Mouse (Mus musculus): ENCODE measurements around the gene Rhpn2.
A peak's percentile ranks its signal among the peaks of the same experiment; 100 is the strongest.

Gene Rhpn2

GRCm38 (mm10) chr7:35333692-35334526, at the start of gene Rhpn2:
TSS of gene Rhpn2 (plus strand) at chr7:35334170.
- H3K27me3 ChIP-seq (ENCODE audit: insufficient read depth, low read length), result peaks cover 49% of the 10 kb centered on the region
- peak within 1 kb of the TSS; percentile 89 for H3K4me3 ChIP-seq (replicated peaks; ENCODE audit: low read length)
- TF ChIP-seq CTCF (conservative IDR thresholded peaks at IDR 0.05; ENCODE audit: low read length), result no peak
- TF ChIP-seq NANOG (IDR thresholded peaks at IDR 0.05; ENCODE audit: borderline replicate concordance, low read length), result peak; percentile 57; the same call in 1 of the 2 replicates
- peaks cover 55% of the 10 kb centered on the region for H3K4me1 ChIP-seq (replicated peaks; ENCODE audit: low read depth, low read length)
- H3K9me3 ChIP-seq (ENCODE audit: low read length), result no peaks in the 10 kb centered on the region
- no peaks in the 10 kb centered on the region for H3K36me3 ChIP-seq (ENCODE audit: insufficient read depth, low read length)

DNA sequence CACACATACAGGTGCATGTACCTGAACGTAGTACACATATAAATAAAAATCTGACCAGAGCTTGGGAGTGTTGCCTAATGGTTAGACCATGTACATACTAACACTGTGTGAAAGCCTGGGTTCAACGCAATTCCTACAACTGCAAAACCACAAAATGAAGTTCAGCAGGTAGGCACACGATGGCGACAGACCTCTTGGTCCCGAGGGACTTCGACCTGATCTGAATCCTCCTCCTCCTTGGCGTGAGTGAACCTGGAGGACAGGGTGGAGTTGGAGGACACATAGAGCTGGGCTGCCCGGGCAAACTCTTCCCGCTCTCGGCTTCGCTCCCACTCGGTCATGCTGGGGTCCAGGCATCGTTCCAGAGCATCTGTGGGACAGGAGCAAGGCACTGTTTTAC, 40.5 kb upstream of the Rhpn2 start:
- Histone ChIP-seq H3K36me3 (ENCODE audit: insufficient read depth, low read length) (peaks cover 84% of the 10 kb centered on the region), H3K27me3 (ENCODE audit: insufficient read depth, low read length) (no peaks in the 10 kb centered on the region), H3K4me1 (replicated peaks; ENCODE audit: low read depth, low read length) (peaks cover 3% of the 10 kb centered on the region; the same call in 1 of the 2 replicates), H3K9me3 (ENCODE audit: low read length) (no peaks in the 10 kb centered on the region), H3K4me3 (replicated peaks; ENCODE audit: low read length) (no peak overlapping the region)
- no peak for TF ChIP-seq POU5F1 (IDR thresholded peaks at IDR 0.05; ENCODE audit: borderline replicate concordance, low read length)
- no peak for TF ChIP-seq NANOG (IDR thresholded peaks at IDR 0.05; ENCODE audit: borderline replicate concordance, low read length)
- TF ChIP-seq CTCF (conservative IDR thresholded peaks at IDR 0.05; ENCODE audit: low read length), result no peak; the same call in 1 of the 2 replicates

- peaks cover 78% of the 10 kb centered on the region for H3K36me3 ChIP-seq (ENCODE audit: insufficient read depth, low read length)
- H3K4me1 ChIP-seq (replicated peaks; ENCODE audit: low read depth, low read length), result peaks cover 9% of the 10 kb centered on the region; the same call in 1 of the 2 replicates
- no peak overlapping the region for H3K4me3 ChIP-seq (replicated peaks; ENCODE audit: low read length)
- TF ChIP-seq POU5F1 (IDR thresholded peaks at IDR 0.05; ENCODE audit: borderline replicate concordance, low read length), result no peak
- TF ChIP-seq CTCF (conservative IDR thresholded peaks at IDR 0.05; ENCODE audit: low read length), result no peak
- no peak for TF ChIP-seq NANOG (IDR thresholded peaks at IDR 0.05; ENCODE audit: borderline replicate concordance, low read length)
- H3K27me3 ChIP-seq (ENCODE audit: insufficient read depth, low read length), result no peaks in the 10 kb centered on the region
- H3K9me3 ChIP-seq (ENCODE audit: low read length), result no peaks in the 10 kb centered on the region
Observed at GRCm38 (mm10) chr7:35295631-35296030, 38.3 kb upstream of the Rhpn2 start.

GRCm38 (mm10) chr7:35297886-35298285, 36.1 kb upstream of the Rhpn2 start:
- no peaks in the 10 kb centered on the region for H3K27me3 ChIP-seq (ENCODE audit: insufficient read depth, low read length)
- TF ChIP-seq CTCF (conservative IDR thresholded peaks at IDR 0.05; ENCODE audit: low read length), result peak; percentile 31
- no peak for TF ChIP-seq NANOG (IDR thresholded peaks at IDR 0.05; ENCODE audit: borderline replicate concordance, low read length)

GRCm38 (mm10) chr7:35299656-35300055, 34.3 kb upstream of the Rhpn2 start:
- no peaks in the 10 kb centered on the region for H3K9me3 ChIP-seq (ENCODE audit: low read length)
- peaks cover 9% of the 10 kb centered on the region; the same call in 1 of the 2 replicates for H3K4me1 ChIP-seq (replicated peaks; ENCODE audit: low read depth, low read length)
- TF ChIP-seq POU5F1 (IDR thresholded peaks at IDR 0.05; ENCODE audit: borderline replicate concordance, low read length), result no peak
- TF ChIP-seq NANOG (IDR thresholded peaks at IDR 0.05; ENCODE audit: borderline replicate concordance, low read length), result no peak
- TF ChIP-seq CTCF (conservative IDR thresholded peaks at IDR 0.05; ENCODE audit: low read length), result no peak
- peaks cover 69% of the 10 kb centered on the region for H3K36me3 ChIP-seq (ENCODE audit: insufficient read depth, low read length)
- no peaks in the 10 kb centered on the region for H3K27me3 ChIP-seq (ENCODE audit: insufficient read depth, low read length)
- H3K4me3 ChIP-seq (replicated peaks; ENCODE audit: low read length), result no peak overlapping the region

More at GRCm38 (mm10) chr7:35297886-35298285, 36.1 kb upstream of the Rhpn2 start:
- Histone ChIP-seq H3K36me3 (ENCODE audit: insufficient read depth, low read length) (peaks cover 77% of the 10 kb centered on the region), H3K4me3 (replicated peaks; ENCODE audit: low read length) (no peak overlapping the region), H3K9me3 (ENCODE audit: low read length) (no peaks in the 10 kb centered on the region), H3K4me1 (replicated peaks; ENCODE audit: low read depth, low read length) (peaks cover 9% of the 10 kb centered on the region; the same call in 1 of the 2 replicates)

DNA sequence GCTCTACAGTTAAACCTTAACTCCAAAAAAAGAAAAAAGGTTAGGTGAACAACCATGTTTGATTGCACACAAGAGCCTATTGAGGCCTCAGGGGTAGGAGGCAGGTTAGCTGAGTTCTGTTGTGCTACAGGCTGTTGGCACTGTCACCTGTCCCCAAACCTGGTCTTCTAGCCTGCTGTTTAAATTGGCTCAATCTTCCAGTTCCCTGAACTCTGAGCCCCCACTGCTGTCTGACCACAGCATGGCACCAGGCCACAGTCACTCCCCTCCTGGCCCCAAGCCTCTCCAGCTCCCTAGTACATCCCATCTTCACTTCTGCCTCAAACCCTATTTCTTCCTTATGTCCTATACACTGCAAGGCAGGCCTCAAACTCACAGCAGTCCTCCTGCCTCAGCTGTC, 33.2 kb upstream of the Rhpn2 start:
- H3K9me3 ChIP-seq (ENCODE audit: low read length), result no peaks in the 10 kb centered on the region
- H3K36me3 ChIP-seq (ENCODE audit: insufficient read depth, low read length), result peaks cover 67% of the 10 kb centered on the region
- H3K4me3 ChIP-seq (replicated peaks; ENCODE audit: low read length), result no peak overlapping the region
- H3K27me3 ChIP-seq (ENCODE audit: insufficient read depth, low read length), result no peaks in the 10 kb centered on the region
- H3K4me1 ChIP-seq (replicated peaks; ENCODE audit: low read depth, low read length), result 0 out of 2 replicates have a peak, but pooled peaks cover 7% of the 10 kb centered on the region
- TF ChIP-seq NANOG (IDR thresholded peaks at IDR 0.05; ENCODE audit: borderline replicate concordance, low read length), result no peak
- TF ChIP-seq CTCF (conservative IDR thresholded peaks at IDR 0.05; ENCODE audit: low read length), result no peak
- TF ChIP-seq POU5F1 (IDR thresholded peaks at IDR 0.05; ENCODE audit: borderline replicate concordance, low read length), result no peak

- H3K4me3 ChIP-seq (replicated peaks; ENCODE audit: low read length), result no peak overlapping the region
- H3K4me1 ChIP-seq (replicated peaks; ENCODE audit: low read depth, low read length), result peaks cover 28% of the 10 kb centered on the region
- H3K36me3 ChIP-seq (ENCODE audit: insufficient read depth, low read length), result peaks cover 37% of the 10 kb centered on the region
- no peaks in the 10 kb centered on the region for H3K9me3 ChIP-seq (ENCODE audit: low read length)
- TF ChIP-seq POU5F1 (IDR thresholded peaks at IDR 0.05; ENCODE audit: borderline replicate concordance, low read length), result no peak
- TF ChIP-seq NANOG (IDR thresholded peaks at IDR 0.05; ENCODE audit: borderline replicate concordance, low read length), result no peak
- no peak for TF ChIP-seq CTCF (conservative IDR thresholded peaks at IDR 0.05; ENCODE audit: low read length)
- H3K27me3 ChIP-seq (ENCODE audit: insufficient read depth, low read length), result no peaks in the 10 kb centered on the region
Observed at GRCm38 (mm10) chr7:35311214-35311613, 22.8 kb upstream of the Rhpn2 start.

DNA sequence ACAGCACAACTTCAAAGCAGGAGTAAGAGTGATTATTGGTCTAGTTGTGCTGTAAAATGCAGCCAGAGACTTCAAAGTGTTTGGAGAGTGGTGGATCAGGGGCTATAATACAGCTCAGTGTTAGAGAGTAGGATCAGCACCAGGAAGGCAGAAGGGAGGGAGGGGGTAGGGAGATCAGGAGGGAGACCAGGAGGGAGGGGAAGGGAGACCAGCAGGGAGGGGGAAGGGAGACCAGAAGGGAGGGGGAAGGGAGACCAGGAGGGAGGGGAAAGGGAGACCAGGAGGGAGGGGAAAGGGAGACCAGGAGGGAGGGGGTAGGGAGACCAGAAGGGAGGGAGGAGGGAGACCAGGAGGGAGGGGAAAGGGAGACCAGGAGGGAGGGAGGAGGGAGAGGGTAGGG, 19.8 kb upstream of the Rhpn2 start:
- TF ChIP-seq CTCF (conservative IDR thresholded peaks at IDR 0.05; ENCODE audit: low read length) (no peak), NANOG (IDR thresholded peaks at IDR 0.05; ENCODE audit: borderline replicate concordance, low read length) (no peak), POU5F1 (IDR thresholded peaks at IDR 0.05; ENCODE audit: borderline replicate concordance, low read length) (no peak)
- H3K4me1 ChIP-seq (replicated peaks; ENCODE audit: low read depth, low read length), result peaks cover 28% of the 10 kb centered on the region
- no peaks in the 10 kb centered on the region for H3K9me3 ChIP-seq (ENCODE audit: low read length)
- no peak overlapping the region for H3K4me3 ChIP-seq (replicated peaks; ENCODE audit: low read length)
- H3K27me3 ChIP-seq (ENCODE audit: insufficient read depth, low read length), result no peaks in the 10 kb centered on the region
- H3K36me3 ChIP-seq (ENCODE audit: insufficient read depth, low read length), result peaks cover 21% of the 10 kb centered on the region

All from E14TG2a.4 (cell line).